Comparison of ENCODE assay signal across 8 mouse cellular contexts in the genomic region with DNA sequence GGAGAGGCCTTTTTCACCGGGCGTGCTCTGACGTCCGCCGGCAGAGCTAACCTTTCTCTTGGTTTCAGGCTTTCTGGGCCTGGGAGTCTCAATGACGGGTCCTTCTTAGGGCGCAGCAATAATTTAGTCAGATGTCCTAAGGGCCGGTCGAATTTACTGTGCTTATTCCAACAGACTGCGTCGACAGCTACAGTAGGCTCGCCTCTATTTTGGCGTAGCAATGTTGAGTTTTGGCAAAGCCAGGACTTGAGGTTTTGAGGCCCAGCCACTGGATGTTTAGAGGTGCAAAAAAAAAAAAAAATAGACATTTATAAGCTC. TPM values are rescaled to one million over a fixed set of nuclear protein-coding genes. Genes with fewer than 3 reads are reported as not detected.
DNase-seq lines count a peak whose midpoint lies in the region; ATAC-seq and TF ChIP-seq lines count a peak whose summit lies in the region.

No protein-coding gene starts in this region.

- H3K27me3 ChIP-seq in heart, embryonic 12.5 days (replicated peaks) = no peaks in the 10 kb centered on the region
- no peaks in the 10 kb centered on the region for H3K27me3 ChIP-seq in ES-Bruce4 (ENCODE audit: control insufficient read depth, insufficient read depth, low read length, poor library complexity, severe bottlenecking)
- no peaks in the 10 kb centered on the region for H3K27me3 ChIP-seq in liver, embryonic 13.5 days

- H3K4me3 ChIP-seq in heart, embryonic 12.5 days = peak overlapping the region; percentile 83
- H3K4me3 ChIP-seq in ES-Bruce4 (ENCODE audit: low read depth, low read length) = peak overlapping the region; percentile 81
- peak overlapping the region; percentile 98 for H3K4me3 ChIP-seq in liver, embryonic 13.5 days (replicated peaks)

- 0 out of 2 replicates have a peak, but pooled peaks cover 4% of the 10 kb centered on the region for H3K36me3 ChIP-seq in heart, embryonic 12.5 days
- no peaks in the 10 kb centered on the region for H3K36me3 ChIP-seq in ES-Bruce4 (ENCODE audit: control insufficient read depth, insufficient read depth, low read length, poor library complexity, severe bottlenecking)
- H3K36me3 ChIP-seq in liver, embryonic 13.5 days = no peaks in the 10 kb centered on the region

- ATAC-seq in heart, embryonic 12.5 days (ENCODE audit: insufficient number of reproducible peaks, low FRiP score) = no peak
- peak; percentile 9 for ATAC-seq in erythroblast, adult 5-6 weeks (replicated peaks; ENCODE audit: low FRiP score, poor library complexity, severe bottlenecking)
- no peak for ATAC-seq in liver, embryonic 13.5 days (ENCODE audit: low read depth)

- peak overlapping the region; percentile 76 for H3K4me2 ChIP-seq in heart, embryonic 12.5 days
- peak overlapping the region; percentile 80 for H3K4me2 ChIP-seq in liver, embryonic 13.5 days

- peak overlapping the region; percentile 93 for H3K9ac ChIP-seq in heart, embryonic 12.5 days
- H3K9ac ChIP-seq in ES-Bruce4 (ENCODE audit: low read depth, poor library complexity, severe bottlenecking) = peak overlapping the region; percentile 80
- peak overlapping the region; percentile 99 for H3K9ac ChIP-seq in liver, embryonic 13.5 days

- H3K27ac ChIP-seq in heart, embryonic 12.5 days (ENCODE audit: poor library complexity, severe bottlenecking) = peak overlapping the region; percentile 86
- no peak overlapping the region for H3K27ac ChIP-seq in ES-Bruce4 (ENCODE audit: insufficient read depth, low read length)
- peak overlapping the region; percentile 95 for H3K27ac ChIP-seq in liver, embryonic 13.5 days

- under 1% methylated on average over 13 of the region's 13 CpGs for WGBS in heart, embryonic 12.5 days
- under 1% methylated on average over 13 of the region's 13 CpGs for WGBS in liver, embryonic 13.5 days (ENCODE audit: insufficient replicate concordance)

- TF ChIP-seq CTCF in ES-Bruce4 (IDR thresholded peaks at IDR 0.05; ENCODE audit: low read depth, low read length) = no peak

- H3K4me1 ChIP-seq in heart, embryonic 12.5 days (replicated peaks) = peaks cover 17% of the 10 kb centered on the region
- peaks cover 2% of the 10 kb centered on the region for H3K4me1 ChIP-seq in ES-Bruce4 (ENCODE audit: control insufficient read depth, insufficient read depth, low read length)
- H3K4me1 ChIP-seq in liver, embryonic 13.5 days (replicated peaks) = peaks cover 57% of the 10 kb centered on the region

- TF ChIP-seq POLR2A in ES-Bruce4 (IDR thresholded peaks at IDR 0.05; ENCODE audit: insufficient read depth, low read length) = no peak

- H3K9me3 ChIP-seq in heart, embryonic 12.5 days (replicated peaks) = no peaks in the 10 kb centered on the region
- H3K9me3 ChIP-seq in ES-Bruce4 (replicated peaks; ENCODE audit: control insufficient read depth, insufficient read depth, low read length, poor library complexity, severe bottlenecking) = no peaks in the 10 kb centered on the region
- H3K9me3 ChIP-seq in liver, embryonic 13.5 days (replicated peaks) = no peaks in the 10 kb centered on the region

- intact Hi-C loops in left cerebral cortex, postnatal 36 days (cut with DNase I) = no loop called here

- TF ChIP-seq EP300 in ES-Bruce4 (IDR thresholded peaks at IDR 0.05; ENCODE audit: insufficient read depth, low read depth, low read length) = no peak

- no peak for DNase-seq in heart, adult 11 months
- no peak for DNase-seq in liver, embryonic 13.5 days
- no peak for DNase-seq in left cerebral cortex, postnatal 36 days (ENCODE audit: low spot score in 2 of 2)
- DNase-seq in urinary bladder, postnatal 4 days (ENCODE audit: low spot score in 2 of 2) = no peak
- DNase-seq in frontal cortex, postnatal 10 days (ENCODE audit: low spot score in 2 of 2) = no peak

RNA-seq across cellular contexts. Expression of gene Sacm1l, which starts 0.6 kb away (rescaled TPM):
- polyA plus RNA-seq in heart, embryonic 12.5 days (2016; fragmentation: Nextera tagmentation; extraction: Ambion mirVana) = 48.2 and 54.3 TPM in 2 replicates
- polyA plus RNA-seq in ES-Bruce4 (2011; ENCODE audit: insufficient read depth, insufficient read length, low read depth, missing spikeins) = 49.9 and 57.0 TPM in 2 replicates
- total RNA-seq in erythroblast, adult 5-6 weeks (2015; ENCODE audit: low replicate concordance) = 12.7 and 15.5 TPM in 2 replicates
- 12.8 and 13.4 TPM in 2 replicates for total RNA-seq in erythroblast, adult 5-6 weeks (2017; ENCODE audit: low replicate concordance)
- 27.3 and 37.3 TPM in 2 replicates for polyA plus RNA-seq in liver, embryonic 13.5 days (2015; fragmentation: Nextera tagmentation; extraction: Ambion mirVana)
- total RNA-seq in left cerebral cortex, postnatal 36 days (2021) = 10 to 100 TPM; 52.8 to 60.8 TPM

RNA-seq across cellular contexts. Expression of gene Limd1, which starts 51.6 kb away (rescaled TPM):
- polyA plus RNA-seq in heart, embryonic 12.5 days (2016; fragmentation: Nextera tagmentation; extraction: Ambion mirVana) = 37.8 and 40.8 TPM in 2 replicates
- 23.3 TPM in 2 replicates for polyA plus RNA-seq in ES-Bruce4 (2011; ENCODE audit: insufficient read depth, insufficient read length, low read depth, missing spikeins)
- 10.7 and 19.2 TPM in 2 replicates for total RNA-seq in erythroblast, adult 5-6 weeks (2015; ENCODE audit: low replicate concordance)
- total RNA-seq in erythroblast, adult 5-6 weeks (2017; ENCODE audit: low replicate concordance) = 14.1 and 22.6 TPM in 2 replicates
- 21.5 and 25.8 TPM in 2 replicates for polyA plus RNA-seq in liver, embryonic 13.5 days (2015; fragmentation: Nextera tagmentation; extraction: Ambion mirVana)
- 1 to 10 TPM; 6.2 to 6.8 TPM for total RNA-seq in left cerebral cortex, postnatal 36 days (2021)
